Mouse (Mus musculus) CH12.LX (cell line): ENCODE data around the gene Btbd17.

ENCODE experiments used
- CTCF ChIP-seq, 2 experiments: IDR thresholded peaks in 1 of 2; conservative IDR thresholded peaks in 1 of 2; 2 replicates each; pipeline ENCODE4 v1.5.1; 2011 to 2012; ENCODE audit warnings: low read depth in 2 of 2, low read length in 2 of 2, improper control_type of control experiment in 1 of 2, inconsistent platforms in 1 of 2, mild to moderate bottlenecking in 1 of 2, moderate library complexity in 1 of 2
- POLR2A ChIP-seq: IDR thresholded peaks from 2 replicates; pipeline ENCODE4 v1.6.1; 2011; ENCODE audit warnings: low read depth, mild to moderate bottlenecking, improper control_type of control experiment, low read length
- RAD21 ChIP-seq: IDR thresholded peaks from 2 replicates; pipeline ENCODE4 v1.6.1; 2011; ENCODE audit warnings: low read depth, mild to moderate bottlenecking, low read length, improper control_type of control experiment, moderate library complexity

GRCm38 (mm10) chr11:114803990-114804389 is 8.2 kb upstream of the Btbd17 start:
- TF ChIP-seq RAD21 (no peak), POLR2A (no peak), CTCF (conservative IDR thresholded peaks at IDR 0.05 in 1 of 2, IDR thresholded peaks at IDR 0.05 in 1 of 2; ENCODE audit: low read depth in 2 of 2, low read length in 2 of 2) (no peak)
